Mouse (Mus musculus) myocyte (in vitro differentiated cells): ENCODE measurements at regions not wholly inside any gene's neighbourhood (a gene's known extent, or its start where the extent isn't known, plus 50 kb on each side); places are given as distances from the start of the nearest gene placed in this dataset.

Experiments used
- CEBPB ChIP-seq: IDR thresholded peaks from 2 replicates; pipeline ENCODE4 v1.6.1; 2011; ENCODE audit warnings: mild to moderate bottlenecking, moderate library complexity; ENCODE audit not compliant: poor library complexity, insufficient read depth, severe bottlenecking
- E2F4 ChIP-seq: IDR thresholded peaks from one replicate; pipeline ENCODE4 v1.6.1; 2011; ENCODE audit warnings: mild to moderate bottlenecking, control low read depth, moderate library complexity; ENCODE audit not compliant: insufficient read depth
- MAX ChIP-seq: IDR thresholded peaks from one replicate; pipeline ENCODE4 v1.6.1; 2011; ENCODE audit warnings: low read depth, mild to moderate bottlenecking, control low read depth
- MYOD1 ChIP-seq, 3 experiments: IDR thresholded peaks; one replicate each; pipeline ENCODE4 v1.6.1; 2011; ENCODE audit warnings: control low read depth in 2 of 3, low read depth in 2 of 3, mild to moderate bottlenecking in 2 of 3, moderate library complexity in 1 of 3; ENCODE audit not compliant: insufficient read length in 2 of 3, control insufficient read depth in 1 of 3
- MYOG ChIP-seq, 3 experiments: IDR thresholded peaks; one replicate each; pipeline ENCODE4 v1.6.1; 2011; ENCODE audit warnings: control low read depth in 2 of 3, low read depth in 2 of 3, mild to moderate bottlenecking in 2 of 3; ENCODE audit not compliant: insufficient read length in 2 of 3, control insufficient read depth in 1 of 3, insufficient read depth in 1 of 3
- POLR2A ChIP-seq: IDR thresholded peaks from one replicate; pipeline ENCODE4 v1.6.1; 2011; ENCODE audit warnings: low read depth, mild to moderate bottlenecking, control low read depth, moderate library complexity; ENCODE audit not compliant: insufficient read length
- POLR2AphosphoS2 ChIP-seq: IDR thresholded peaks from one replicate; pipeline ENCODE4 v1.6.1; 2011; ENCODE audit warnings: low read depth, control low read depth; ENCODE audit not compliant: insufficient read length
- SRF ChIP-seq: IDR thresholded peaks from one replicate; pipeline ENCODE4 v1.6.1; 2011; ENCODE audit warnings: low read depth; ENCODE audit not compliant: control insufficient read depth, insufficient read length
- TCF12 ChIP-seq: IDR thresholded peaks from one replicate; pipeline ENCODE4 v1.6.1; 2011; ENCODE audit warnings: mild to moderate bottlenecking, control low read depth; ENCODE audit not compliant: poor library complexity, insufficient read depth, severe bottlenecking
- TCF3 ChIP-seq: IDR thresholded peaks from one replicate; pipeline ENCODE4 v1.6.1; 2011; ENCODE audit warnings: low read depth, control low read depth; ENCODE audit not compliant: insufficient read length
- USF1 ChIP-seq: IDR thresholded peaks from one replicate; pipeline ENCODE4 v1.6.1; 2011; ENCODE audit warnings: low read depth, mild to moderate bottlenecking, control low read depth, moderate library complexity

DNA sequence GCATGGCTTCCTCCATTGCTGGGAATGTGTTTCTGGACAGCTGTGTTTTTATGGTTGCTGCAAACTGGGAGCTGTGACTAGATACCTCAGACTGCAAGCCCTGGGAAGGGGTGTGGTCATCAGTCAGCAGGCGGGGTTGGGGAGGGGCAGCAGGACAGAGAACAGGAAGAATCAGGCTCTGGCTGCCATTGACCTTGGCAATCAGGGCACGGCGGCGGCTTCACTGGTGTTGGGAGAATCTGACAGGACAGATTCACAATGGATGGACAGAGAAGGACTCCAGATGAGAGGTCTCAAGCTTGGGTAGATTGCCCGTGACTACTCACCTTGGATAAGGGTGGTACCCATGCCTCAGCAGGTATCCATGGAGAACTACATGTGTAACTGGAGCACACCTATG is 64.5 kb upstream of the Ajap1 start:
- TF ChIP-seq CEBPB: no peak
- TF ChIP-seq POLR2AphosphoS2: no peak
- no peak for TF ChIP-seq POLR2A
- no peak for TF ChIP-seq MYOD1 (IDR thresholded peaks at IDR 0.05; ENCODE audit: control insufficient read depth in 1 of 3, insufficient read length in 2 of 3, low read depth in 2 of 3)
- no peak for TF ChIP-seq TCF12
- TF ChIP-seq E2F4: no peak
- no peak for TF ChIP-seq USF1
- no peak for TF ChIP-seq MAX
- TF ChIP-seq TCF3: no peak
- TF ChIP-seq MYOG (IDR thresholded peaks at IDR 0.05; ENCODE audit: control insufficient read depth in 1 of 3, insufficient read depth in 1 of 3, insufficient read length in 2 of 3, low read depth in 2 of 3): no peak
- TF ChIP-seq SRF: no peak
